Mouse (Mus musculus) adrenal gland, postnatal 36 days (tissue): ENCODE results near the gene Pik3ap1. TPM values are rescaled to one million over a fixed set of nuclear protein-coding genes. Genes with fewer than 3 reads are reported as not detected.

ENCODE experiments used
- total RNA-seq, 2 experiments: library from RNA; stranded (reverse); gene quantifications; 2 replicates each; pipeline ENCODE4 v1.2.3; 2021

Pik3ap1 gene
- total RNA-seq, 2 experiments from 2014 or later, result 9.1 to 19.5 TPM

Other genes starting within 250 kb of the Pik3ap1 start
- under 1 TPM in 1 of 2 experiments, not detected in 1; 0.07 TPM for gene Tll2, start 178.3 kb downstream of the Pik3ap1 start, total RNA-seq
- 100 to 1,000 TPM; 182 to 192 TPM for gene Tm9sf3, start 121.1 kb downstream of the Pik3ap1 start, total RNA-seq
- gene Lcor, start 97.5 kb upstream of the Pik3ap1 start, total RNA-seq, result 10 to 100 TPM; 15.7 to 16.6 TPM
- 10 to 100 TPM; 12.4 to 17.4 TPM for gene Gm340, start 197.3 kb upstream of the Pik3ap1 start, total RNA-seq